Mouse (Mus musculus) embryo, embryonic 10.5 days (tissue): ENCODE data around the gene Atp6v0e.

ENCODE experiments used
- DNase-seq: peaks from one replicate; pipeline ENCODE4 v3.0.0-alpha.2; 2015; ENCODE audit warnings: low spot score

Gene Atp6v0e

GRCm38 (mm10) chr17:26717868-26718267, 54.8 kb downstream of the Atp6v0e start:
- no peak for DNase-seq

- DNase-seq = no peak
Measured at GRCm38 (mm10) chr17:26719405-26719804, 56.4 kb downstream of the Atp6v0e start.

- no peak for DNase-seq
Measured at GRCm38 (mm10) chr17:26721802-26722201, 58.8 kb downstream of the Atp6v0e start.

- no peak for DNase-seq
Measured at GRCm38 (mm10) chr17:26724790-26725189, 61.8 kb downstream of the Atp6v0e start.

- DNase-seq = no peak
Measured at GRCm38 (mm10) chr17:26726674-26727073, 63.6 kb downstream of the Atp6v0e start.

GRCm38 (mm10) chr17:26727110-26727755, 64.2 kb downstream of the Atp6v0e start:
- no peak for DNase-seq

GRCm38 (mm10) chr17:26742581-26742980, 79.5 kb downstream of the Atp6v0e start:
- DNase-seq = no peak

GRCm38 (mm10) chr17:26743294-26743693, 80.3 kb downstream of the Atp6v0e start:
- no peak for DNase-seq
